Mouse (Mus musculus) urinary bladder, postnatal 36 days (tissue): ENCODE data around the gene Agps.

Experiments
- DNase-seq, 2 experiments: peaks; one replicate each; pipeline ENCODE4 v3.0.0; 2022; ENCODE audit warnings: low spot score in 2 of 2, mixed read lengths in 1 of 2

The Agps gene

GRCm38 (mm10) chr2:75828931-75829610 is 2.9 kb upstream of the Agps start:
- no peak for DNase-seq

- DNase-seq, result no peak
Measured at GRCm38 (mm10) chr2:75830233-75830632, 1.7 kb upstream of the Agps start.

- DNase-seq, result no peak
Measured at GRCm38 (mm10) chr2:75832781-75833180, 804 bp downstream of the Agps start.

- no peak for DNase-seq
Measured at GRCm38 (mm10) chr2:75834492-75834891, 2.5 kb downstream of the Agps start.

- no peak for DNase-seq
Measured at GRCm38 (mm10) chr2:75842302-75842701, 10.3 kb downstream of the Agps start.

- DNase-seq, result no peak
Measured at GRCm38 (mm10) chr2:75847708-75848107, 15.7 kb downstream of the Agps start.

- no peak for DNase-seq
Measured at GRCm38 (mm10) chr2:75852483-75852882, 20.5 kb downstream of the Agps start.

GRCm38 (mm10) chr2:75854136-75854535 is 22.2 kb downstream of the Agps start:
- no peak for DNase-seq

GRCm38 (mm10) chr2:75861115-75861514 is 29.1 kb downstream of the Agps start:
- no peak for DNase-seq

GRCm38 (mm10) chr2:75869604-75870003 is 37.6 kb downstream of the Agps start:
- no peak for DNase-seq

- no peak for DNase-seq
Measured at GRCm38 (mm10) chr2:75874008-75874559, 42.1 kb downstream of the Agps start.

- DNase-seq, result no peak
Measured at GRCm38 (mm10) chr2:75879791-75880190, 47.8 kb downstream of the Agps start.

GRCm38 (mm10) chr2:75883543-75883942 is 51.6 kb downstream of the Agps start:
- DNase-seq, result peak; percentile 45 to 53

GRCm38 (mm10) chr2:75891981-75892380 is 60.0 kb downstream of the Agps start:
- no peak for DNase-seq

GRCm38 (mm10) chr2:75895711-75896110 is 63.7 kb downstream of the Agps start:
- DNase-seq, result no peak

- no peak for DNase-seq
Measured at GRCm38 (mm10) chr2:75900281-75900680, 68.3 kb downstream of the Agps start.

GRCm38 (mm10) chr2:75901869-75902268 is 69.9 kb downstream of the Agps start:
- no peak for DNase-seq

- DNase-seq, result no peak
Measured at GRCm38 (mm10) chr2:75907142-75907541, 75.2 kb downstream of the Agps start.

- DNase-seq, result no peak
Measured at GRCm38 (mm10) chr2:75915040-75915439, 83.1 kb downstream of the Agps start.

- no peak for DNase-seq
Measured at GRCm38 (mm10) chr2:75923807-75924340, 91.9 kb downstream of the Agps start.

- no peak for DNase-seq
Measured at GRCm38 (mm10) chr2:75926061-75926460, 94.1 kb downstream of the Agps start.

GRCm38 (mm10) chr2:75928011-75928410 is 96.0 kb downstream of the Agps start:
- no peak for DNase-seq

GRCm38 (mm10) chr2:75929141-75929540 is 97.2 kb downstream of the Agps start:
- no peak for DNase-seq
